Mouse (Mus musculus) frontal cortex, postnatal 10 days (tissue): Measurements from ENCODE around the gene Tph2.

ENCODE experiments used
- DNase-seq, 2 experiments: peaks; one replicate each; pipeline ENCODE4 v3.0.0; 2022; ENCODE audit warnings: low spot score in 2 of 2, mixed read lengths in 1 of 2

Tph2 gene

GRCm38 (mm10) chr10:115137016-115137415, 47.8 kb downstream of the Tph2 start:
- no peak for DNase-seq

- no peak for DNase-seq
Observed at GRCm38 (mm10) chr10:115127907-115128306, 56.9 kb downstream of the Tph2 start.

- no peak for DNase-seq
Observed at GRCm38 (mm10) chr10:115125550-115125949, 59.3 kb downstream of the Tph2 start.

GRCm38 (mm10) chr10:115125027-115125426, 59.8 kb downstream of the Tph2 start:
- no peak for DNase-seq

GRCm38 (mm10) chr10:115107666-115108540, 76.9 kb downstream of the Tph2 start:
- no peak for DNase-seq

GRCm38 (mm10) chr10:115104175-115104574, 80.6 kb downstream of the Tph2 start:
- no peak for DNase-seq

- DNase-seq, result no peak
Observed at GRCm38 (mm10) chr10:115099890-115100580, 84.8 kb downstream of the Tph2 start.

GRCm38 (mm10) chr10:115097163-115097562, 87.7 kb downstream of the Tph2 start:
- DNase-seq, result peak; percentile 17 to 54

- no peak for DNase-seq
Observed at GRCm38 (mm10) chr10:115096191-115096590, 88.6 kb downstream of the Tph2 start.

- no peak for DNase-seq
Observed at GRCm38 (mm10) chr10:115078232-115078631, 106.6 kb downstream of the Tph2 start.

GRCm38 (mm10) chr10:115069123-115069911, 115.5 kb downstream of the Tph2 start:
- no peak for DNase-seq

GRCm38 (mm10) chr10:115063936-115064335, 120.9 kb downstream of the Tph2 start:
- DNase-seq, result no peak

- no peak for DNase-seq
Observed at GRCm38 (mm10) chr10:115061498-115061897, 123.3 kb downstream of the Tph2 start.

GRCm38 (mm10) chr10:115060759-115061158, 124.1 kb downstream of the Tph2 start:
- DNase-seq, result no peak

- no peak for DNase-seq
Observed at GRCm38 (mm10) chr10:115051602-115052001, 133.2 kb downstream of the Tph2 start.

GRCm38 (mm10) chr10:115050674-115051073, 134.1 kb downstream of the Tph2 start:
- no peak for DNase-seq

GRCm38 (mm10) chr10:115050178-115050577, 134.6 kb downstream of the Tph2 start:
- DNase-seq, result no peak

GRCm38 (mm10) chr10:115048565-115048964, 136.3 kb downstream of the Tph2 start:
- DNase-seq, result no peak

- no peak for DNase-seq
Observed at GRCm38 (mm10) chr10:115035748-115036147, 149.1 kb downstream of the Tph2 start.
